Mouse (Mus musculus): ENCODE data around the gene Gdnf.

GRCm38 (mm10) chr15:7812872-7813530 is 2.4 kb downstream of the Gdnf start:
- TF ChIP-seq POLR2AphosphoS2 (IDR thresholded peaks at IDR 0.05; ENCODE audit: low read length): no peak
- TF ChIP-seq KAT2A (conservative IDR thresholded peaks at IDR 0.05; ENCODE audit: low read depth, low read length): no peak
- no peak for TF ChIP-seq POLR2A (IDR thresholded peaks at IDR 0.05; ENCODE audit: control insufficient read depth in 1 of 2, insufficient read depth in 1 of 2, low read depth in 1 of 2, low read length in 2 of 2, poor library complexity in 1 of 2)
- TF ChIP-seq ZC3H11A (IDR thresholded peaks at IDR 0.05; ENCODE audit: low read depth, low read length): no peak
- TF ChIP-seq MAX (IDR thresholded peaks at IDR 0.05; ENCODE audit: low read length): no peak
- no peak for TF ChIP-seq CHD1 (IDR thresholded peaks at IDR 0.05; ENCODE audit: low read depth, low read length)
- no peak for TF ChIP-seq EP300 (IDR thresholded peaks at IDR 0.05; ENCODE audit: low read depth in 1 of 2, low read length in 2 of 2)
- peak in 1 of 3 experiments; percentile 26; a peak in 1 of 6 replicates for TF ChIP-seq CTCF (IDR thresholded peaks at IDR 0.05 in 2 of 3, conservative IDR thresholded peaks at IDR 0.05 in 1 of 3; ENCODE audit: control insufficient read depth in 1 of 3, insufficient read depth in 1 of 3, low read depth in 2 of 3, low read length in 3 of 3, poor library complexity in 1 of 3, severe bottlenecking in 1 of 3)
- TF ChIP-seq ETS1 (IDR thresholded peaks at IDR 0.05; ENCODE audit: low read depth, low read length): no peak
- TF ChIP-seq HCFC1 (IDR thresholded peaks at IDR 0.05; ENCODE audit: low read depth, low read length): no peak
- TF ChIP-seq MEF2A (IDR thresholded peaks at IDR 0.05; ENCODE audit: extremely low read depth, insufficient replicate concordance, low read depth, low read length, poor library complexity, severe bottlenecking): no peak
- no peak for TF ChIP-seq BHLHE40 (IDR thresholded peaks at IDR 0.05; ENCODE audit: borderline replicate concordance, low read depth, low read length)
- no peak for TF ChIP-seq ZMIZ1 (IDR thresholded peaks at IDR 0.05; ENCODE audit: low read depth, low read length)
- TF ChIP-seq MAFK (IDR thresholded peaks at IDR 0.05; ENCODE audit: borderline replicate concordance, low read depth, low read length): no peak

Data from MEL (cell line).